Mouse (Mus musculus): ENCODE results near the gene Rcbtb2.

GRCm38 (mm10) chr14:73119459-73119858, 3.4 kb upstream of the Rcbtb2 start:
- TF ChIP-seq EP300 (IDR thresholded peaks at IDR 0.05), result no peak
- no peak for TF ChIP-seq CTCF (IDR thresholded peaks at IDR 0.05)

Data from lung, postnatal 0 days (tissue).